Mouse (Mus musculus): ENCODE measurements around the gene Aatk.

DNA sequence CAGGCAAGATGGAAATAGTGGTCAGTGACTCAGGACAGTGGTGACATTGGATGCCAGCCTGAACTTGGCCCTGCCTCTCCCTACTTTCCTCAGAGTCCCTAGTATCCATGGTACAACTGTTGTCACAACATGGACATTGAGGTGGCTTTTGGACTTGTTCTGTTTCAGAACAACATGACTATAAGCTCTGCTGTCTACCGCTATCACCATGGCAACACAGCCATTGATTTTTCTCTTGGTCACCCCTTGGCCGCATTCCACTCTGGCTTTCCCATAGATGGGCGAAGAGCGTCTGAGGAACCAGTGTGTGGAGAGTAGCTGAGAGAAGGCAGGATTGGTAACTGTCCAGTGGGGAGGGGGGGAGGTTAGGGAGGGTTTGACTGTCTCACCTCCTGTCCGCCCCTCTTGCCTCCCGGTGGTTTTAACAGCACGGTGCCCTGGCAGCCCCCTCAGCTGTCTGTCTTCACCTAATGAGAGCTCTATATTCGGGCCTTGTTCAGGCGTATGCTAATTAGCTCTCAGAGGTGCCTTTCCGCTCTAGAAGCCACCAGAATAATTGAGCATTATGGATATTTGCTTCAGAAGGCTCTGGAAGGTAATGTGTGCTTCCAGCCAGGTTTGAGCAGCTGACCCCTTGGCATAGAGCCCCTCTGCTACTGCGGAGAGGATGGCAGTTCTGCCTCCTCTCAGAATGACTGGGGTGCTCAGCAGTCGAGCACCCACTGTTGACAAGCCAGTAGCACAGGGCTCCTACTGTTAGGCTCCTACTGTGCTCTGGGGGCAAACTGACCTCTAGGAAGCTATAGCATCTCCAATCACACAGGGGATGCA, 76.7 kb downstream of the Aatk start:
- TF ChIP-seq HCFC1 (IDR thresholded peaks at IDR 0.05; ENCODE audit: borderline replicate concordance, insufficient read depth, low read length) (no peak), ZNF384 (IDR thresholded peaks at IDR 0.05; ENCODE audit: low read depth, low read length) (no peak), MAFK (IDR thresholded peaks at IDR 0.05; ENCODE audit: insufficient read depth, low read depth, low read length) (no peak), ZC3H11A (IDR thresholded peaks at IDR 0.05; ENCODE audit: borderline replicate concordance, low read depth, low read length) (no peak), CHD2 (IDR thresholded peaks at IDR 0.05; ENCODE audit: low read depth, low read length) (no peak)

Measured in ES-E14 (cell line).